Comparison of ENCODE assay signal across 11 mouse cellular contexts in the genomic region with DNA sequence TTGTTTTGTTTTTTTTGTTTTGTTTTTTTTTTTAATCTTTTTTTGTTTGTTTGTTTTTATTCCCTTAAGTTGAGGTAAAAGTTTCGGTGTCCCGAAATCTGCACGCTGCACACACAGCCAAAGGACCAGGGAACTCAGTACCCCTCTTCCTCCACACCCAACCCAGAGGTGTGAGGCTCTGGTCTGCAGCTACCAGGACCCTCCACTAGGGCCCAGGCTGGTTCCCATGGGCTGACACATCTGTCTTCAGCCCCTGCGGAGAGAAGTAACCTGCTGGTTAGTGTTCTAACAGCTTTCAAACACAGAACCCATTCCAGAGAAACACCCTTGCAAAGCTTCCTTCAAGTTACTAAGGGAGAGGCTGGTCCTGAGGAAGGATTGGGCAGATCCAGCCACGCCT. TPM values are rescaled to one million over a fixed set of nuclear protein-coding genes. Genes with fewer than 3 reads are reported as not detected.
DNase-seq lines count a peak whose midpoint lies in the region; TF ChIP-seq lines count a peak whose summit lies in the region.
"Had no signal": no experiment of that assay in that cellular context is flagged by ENCODE, and none has a peak within 500 bp of the region (broad histone marks: within the 10 kb centered on the region; RNA-seq: fewer than 3 reads in every experiment).

No protein-coding gene starts in this region.

- H3K4me3 ChIP-seq in left cerebral cortex, adult 2 months: no peak overlapping the region
- H3K4me3 ChIP-seq: liver, embryonic 13.5 days had no signal

- TF ChIP-seq CTCF in left cerebral cortex, adult 2 months (IDR thresholded peaks at IDR 0.05): peak; percentile 17

- intact Hi-C loops in left cerebral cortex, adult 2 months (cut with DNase I): loop anchor here (10.0 kb wide), 1 partner anchor 543 kb away; a partner anchor contains a TSS
- intact Hi-C loops in left cerebral cortex, postnatal 36 days (cut with DNase I): no loop called here

- peak; percentile 35 for DNase-seq in embryo, embryonic 11 days
- no peak for DNase-seq in embryo, embryonic 9.5 days (ENCODE audit: extremely low spot score)
- no peak for DNase-seq in left cerebral cortex, adult 2 months (ENCODE audit: extremely low spot score in 1 of 2, low spot score in 2 of 2)
- no peak for DNase-seq in left cerebral cortex, postnatal 36 days (ENCODE audit: low spot score in 2 of 2)
- DNase-seq in thymus, postnatal 14 days: peak; percentile 38
- no peak for DNase-seq in thymus, postnatal 36 days
- DNase-seq in cerebellum, postnatal 10 days: no peak
- DNase-seq in urinary bladder, postnatal 14 days (ENCODE audit: low spot score): no peak
- DNase-seq: cerebellum, adult 9-10 months; heart, postnatal 36 days; liver, embryonic 13.5 days had no signal

- no peak overlapping the region for H3K27ac ChIP-seq in left cerebral cortex, adult 2 months
- H3K27ac ChIP-seq: liver, embryonic 13.5 days had no signal

RNA-seq across cellular contexts. Expression of a gene that starts 5.7 kb away (rescaled TPM):
- 10 to 100 TPM; 26.7 to 27.6 TPM for total RNA-seq in left cerebral cortex, adult 2 months (2021)
- 10 to 100 TPM; 26.2 to 30.0 TPM for total RNA-seq in left cerebral cortex, postnatal 36 days (2021)

RNA-seq across cellular contexts. Expression of a gene that starts 20.9 kb away (rescaled TPM):
- 10 to 100 TPM; 10.2 to 10.5 TPM for total RNA-seq in left cerebral cortex, adult 2 months (2021)
- 10 to 100 TPM in 1 of 2 experiments, 1 to 10 TPM in 1; 9.6 to 12.3 TPM for total RNA-seq in left cerebral cortex, postnatal 36 days (2021)

RNA-seq across cellular contexts. Expression of a gene that starts 59.7 kb away (rescaled TPM):
- total RNA-seq in left cerebral cortex, adult 2 months (2021): 10 to 100 TPM; 43.6 to 52.2 TPM
- 10 to 100 TPM; 43.0 to 56.9 TPM for total RNA-seq in left cerebral cortex, postnatal 36 days (2021)

Comparison
In these comparisons a context has a peak if more than half of its experiments do, and no peak if none do; other contexts are left out.
1. DNase-seq: peak in embryo, embryonic 11 days (single experiment) and thymus, postnatal 14 days (single experiment); none in embryo, embryonic 9.5 days (single experiment), left cerebral cortex, adult 2 months (0 of 2), left cerebral cortex, postnatal 36 days (0 of 2), thymus, postnatal 36 days (0 of 2), cerebellum, postnatal 10 days (0 of 2) and urinary bladder, postnatal 14 days (single experiment).